Mouse (Mus musculus): ENCODE results near the gene Acer2.

DNA sequence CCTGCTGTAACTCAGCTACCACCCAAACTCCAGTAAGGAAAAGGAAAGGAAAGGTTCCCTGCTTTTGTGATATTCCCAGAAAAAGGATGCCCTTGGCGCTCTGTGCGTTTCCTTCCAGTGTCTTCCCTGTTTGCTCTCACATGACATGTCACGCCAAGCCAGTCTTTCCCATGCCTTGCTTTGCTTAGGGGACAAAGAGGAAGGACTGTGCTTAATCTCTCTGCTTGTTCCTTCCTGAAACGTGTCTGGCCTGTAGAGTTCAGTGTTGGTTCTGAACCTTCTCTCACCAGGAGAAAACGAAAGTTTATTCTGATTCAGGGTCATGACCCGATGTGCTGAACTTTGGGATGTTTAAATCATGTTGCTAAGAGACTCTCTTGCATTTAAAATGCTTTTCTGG, 28.2 kb downstream of the Acer2 start:
- no peak for TF ChIP-seq CTCF (IDR thresholded peaks at IDR 0.05; ENCODE audit: low read depth)
- TF ChIP-seq EP300 (IDR thresholded peaks at IDR 0.05; ENCODE audit: low read depth): peak; percentile 85

All from liver, postnatal 0 days (tissue).